Mouse (Mus musculus): Measurements from ENCODE around the gene Orai1.
A peak's percentile ranks its signal among the peaks of the same experiment; 100 is the strongest.
"Not testable (repeated sequence)": the region's sequence is repeated elsewhere in the genome, so short reads cannot be mapped to it uniquely, and the experiment has no call there.

The Orai1 gene

GRCm38 (mm10) chr5:123031312-123031711, 16.4 kb downstream of the Orai1 start:
- ATAC-seq (ENCODE audit: low TSS enrichment) = no peak

GRCm38 (mm10) chr5:123033646-123034160, 18.8 kb downstream of the Orai1 start:
- no peak for ATAC-seq (ENCODE audit: low TSS enrichment)

GRCm38 (mm10) chr5:123035089-123035488, 20.2 kb downstream of the Orai1 start:
- ATAC-seq (ENCODE audit: low TSS enrichment) = no peak

GRCm38 (mm10) chr5:123035564-123035963, 20.7 kb downstream of the Orai1 start:
- ATAC-seq (ENCODE audit: low TSS enrichment) = no peak

GRCm38 (mm10) chr5:123038115-123038514, 23.2 kb downstream of the Orai1 start:
- ATAC-seq (ENCODE audit: low TSS enrichment) = no peak

- no peak for ATAC-seq (ENCODE audit: low TSS enrichment)
These were observed 24.4 kb downstream of the Orai1 start for GRCm38 (mm10) chr5:123039120-123039752.

- ATAC-seq (ENCODE audit: low TSS enrichment) = no peak
These were observed 25.9 kb downstream of the Orai1 start for GRCm38 (mm10) chr5:123040796-123041195.

GRCm38 (mm10) chr5:123043856-123044255, 29.0 kb downstream of the Orai1 start:
- no peak for ATAC-seq (ENCODE audit: low TSS enrichment)

GRCm38 (mm10) chr5:123045561-123046295, 30.9 kb downstream of the Orai1 start:
- peak; percentile 57; the same call in 1 of the 2 replicates for ATAC-seq (ENCODE audit: low TSS enrichment)

- no peak for ATAC-seq (ENCODE audit: low TSS enrichment)
These were observed 32.0 kb downstream of the Orai1 start, which contains the start of gene Morn3 for GRCm38 (mm10) chr5:123046916-123047315. TSS of gene Morn3 (minus strand) at chr5:123047016.

- ATAC-seq (ENCODE audit: low TSS enrichment) = peak; percentile 44; the same call in 1 of the 2 replicates
These were observed 34.4 kb downstream of the Orai1 start for GRCm38 (mm10) chr5:123049271-123049670.

- ATAC-seq (ENCODE audit: low TSS enrichment) = no peak
These were observed 36.0 kb downstream of the Orai1 start for GRCm38 (mm10) chr5:123050918-123051317.

- no peak for ATAC-seq (ENCODE audit: low TSS enrichment)
These were observed 36.9 kb downstream of the Orai1 start for GRCm38 (mm10) chr5:123051736-123052135.

- ATAC-seq (ENCODE audit: low TSS enrichment) = peak; percentile 99
These were observed 42.7 kb downstream of the Orai1 start for GRCm38 (mm10) chr5:123057366-123058250.

GRCm38 (mm10) chr5:123058251-123059102, 43.6 kb downstream of the Orai1 start:
- no peak for ATAC-seq (ENCODE audit: low TSS enrichment)

- ATAC-seq (ENCODE audit: low TSS enrichment) = no peak
These were observed 45.1 kb downstream of the Orai1 start for GRCm38 (mm10) chr5:123059757-123060520.

- no peak for ATAC-seq (ENCODE audit: low TSS enrichment)
These were observed 46.0 kb downstream of the Orai1 start for GRCm38 (mm10) chr5:123060706-123061401.

GRCm38 (mm10) chr5:123061402-123061749, 46.5 kb downstream of the Orai1 start:
- ATAC-seq (ENCODE audit: low TSS enrichment) = not testable (repeated sequence)

GRCm38 (mm10) chr5:123063141-123063540, 48.3 kb downstream of the Orai1 start:
- ATAC-seq (ENCODE audit: low TSS enrichment) = no peak

- no peak for ATAC-seq (ENCODE audit: low TSS enrichment)
These were observed 49.3 kb downstream of the Orai1 start for GRCm38 (mm10) chr5:123064207-123064606.
